Mouse (Mus musculus) spleen, adult 2 months (tissue): Measurements from ENCODE around the gene Sin3b. TPM values are rescaled to one million over a fixed set of nuclear protein-coding genes. Genes with fewer than 3 reads are reported as not detected.

ENCODE experiments used
- DNase-seq, 2 experiments: peaks; one replicate each; pipeline versions ENCODE4 v3.0.0 to v3.0.0-alpha.2; 2012 to 2021; ENCODE audit warnings: low spot score in 2 of 2, low read depth in 1 of 2
- H3K27ac ChIP-seq: fragments of 200-500 bp; 2 replicates; pipeline ENCODE4 v1.5.1; 2012; ENCODE audit warnings: low read length, inconsistent platforms; ENCODE audit not compliant: insufficient read depth
- H3K27me3 ChIP-seq: fragments of 200-500 bp; 2 replicates; pipeline ENCODE4 v1.6.1; 2012; ENCODE audit warnings: mild to moderate bottlenecking, moderate library complexity, low read length, inconsistent platforms; ENCODE audit not compliant: control insufficient read depth, insufficient read depth
- H3K36me3 ChIP-seq: fragments of 200-500 bp; 2 replicates; pipeline ENCODE4 v1.6.1; 2012; ENCODE audit warnings: mild to moderate bottlenecking, low read length, inconsistent platforms; ENCODE audit not compliant: control insufficient read depth, insufficient read depth
- H3K4me1 ChIP-seq: fragments of 200-500 bp; 2 replicates; pipeline ENCODE4 v1.6.1; 2011; ENCODE audit warnings: inconsistent platforms; ENCODE audit not compliant: control insufficient read depth, insufficient read depth, insufficient read length
- H3K4me3 ChIP-seq: fragments of 200-500 bp; 2 replicates; pipeline ENCODE4 v1.5.1; 2011; ENCODE audit warnings: mild to moderate bottlenecking, inconsistent platforms; ENCODE audit not compliant: insufficient read depth, insufficient read length; ENCODE audit errors: extremely low read depth
- CTCF ChIP-seq: fragments of 200-500 bp; IDR thresholded peaks from 2 replicates; pipeline ENCODE4 v1.5.1; 2011; ENCODE audit warnings: mild to moderate bottlenecking, inconsistent platforms; ENCODE audit not compliant: insufficient read depth, insufficient read length, insufficient replicate concordance; ENCODE audit errors: extremely low read depth
- POLR2A ChIP-seq: fragments of 200-500 bp; IDR thresholded peaks from 2 replicates; pipeline ENCODE4 v1.6.1; 2011; ENCODE audit warnings: low read depth, low read length, inconsistent platforms
- WGBS: fragments of 180-500 bp; shearing (Covaris S2); methylation state at CpG from one replicate; pipeline ENCODE4 v1.1.7; 2018; 5-methylcytosine and 5-hydroxymethylcytosine counted together
- polyA plus RNA-seq: library from polyadenylated mRNA; depleted of rRNA; stranded (reverse); fragments of >200 nt; gene quantifications from 2 replicates; pipeline ENCODE4 v1.2.3, GENCODE M21; 2012; rRNA removed

Gene Sin3b
- polyA plus RNA-seq, 1 experiment = 111 TPM

DNA sequence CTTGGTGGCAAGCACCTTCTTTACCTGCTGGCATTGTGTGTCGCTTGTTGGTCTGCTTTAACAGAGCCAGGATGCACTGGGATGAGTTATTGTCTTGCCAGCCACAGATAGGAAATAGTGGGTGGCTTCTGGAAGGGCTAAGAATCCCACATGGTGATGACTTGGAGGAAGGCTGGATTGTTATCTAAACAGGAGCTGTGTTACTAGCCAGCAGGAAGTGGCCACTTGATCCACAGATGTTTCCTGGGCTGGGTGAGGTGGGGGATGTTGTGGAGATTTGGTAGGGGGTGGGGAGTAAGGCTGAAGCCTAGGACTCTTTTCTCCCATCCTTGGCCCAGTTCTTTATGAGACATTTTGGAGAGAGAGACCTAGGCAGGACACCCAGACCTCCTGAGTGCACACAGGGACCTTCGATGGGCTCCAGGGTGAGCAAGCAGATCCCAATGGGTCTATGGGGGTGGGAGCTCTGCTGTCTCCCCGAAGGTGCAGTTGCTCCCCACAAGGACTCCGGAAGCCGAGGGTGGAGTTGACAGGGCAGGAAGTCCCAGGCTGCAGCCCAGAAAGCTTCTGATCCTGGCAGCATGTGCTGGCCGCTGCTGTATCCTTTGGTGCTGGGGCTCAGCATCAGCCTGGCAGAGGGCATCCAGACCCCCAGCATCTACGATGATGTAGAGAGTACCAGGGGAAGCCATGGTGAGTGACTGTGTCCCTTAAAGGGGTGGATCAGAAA is 38.4 kb downstream of the Sin3b start, which contains the start of gene F2rl3:
Gene F2rl3 (plus strand): TSS at position 559 of the 730 bp plus-strand sequence.
- DNase-seq = no peak
- peak within 1 kb of the TSS; percentile 41 for H3K4me3 ChIP-seq
- TF ChIP-seq CTCF (no peak), POLR2A (no peak)
- peaks cover 12% of the 10 kb centered on the region for H3K36me3 ChIP-seq
- peaks cover 7% of the 10 kb centered on the region; the same call in 1 of the 2 replicates for H3K4me1 ChIP-seq
- peak within 1 kb of the TSS; percentile 52 for H3K27ac ChIP-seq
- no peaks in the 10 kb centered on the region for H3K27me3 ChIP-seq
- WGBS = 9% methylated on average over 7 of the region's 7 CpGs

DNA sequence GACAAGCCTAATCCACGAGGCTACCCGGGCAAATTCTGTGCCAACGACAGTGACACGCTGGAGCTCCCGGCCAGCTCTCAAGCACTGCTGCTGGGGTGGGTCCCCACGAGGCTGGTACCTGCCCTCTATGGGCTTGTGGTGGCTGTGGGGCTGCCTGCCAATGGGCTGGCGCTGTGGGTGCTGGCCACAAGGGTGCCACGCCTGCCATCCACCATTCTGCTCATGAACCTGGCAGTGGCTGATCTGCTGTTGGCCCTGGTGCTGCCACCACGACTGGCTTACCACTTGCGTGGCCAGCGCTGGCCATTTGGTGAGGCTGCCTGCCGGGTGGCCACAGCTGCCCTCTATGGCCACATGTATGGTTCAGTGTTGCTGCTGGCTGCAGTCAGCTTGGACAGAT is 39.2 kb downstream of the Sin3b start:
- peak overlapping the region; percentile 41; the same call in 1 of the 2 replicates for H3K4me3 ChIP-seq
- H3K27me3 ChIP-seq = no peaks in the 10 kb centered on the region
- H3K27ac ChIP-seq = peak overlapping the region; percentile 52
- H3K36me3 ChIP-seq = peaks cover 4% of the 10 kb centered on the region
- H3K4me1 ChIP-seq = peaks cover 7% of the 10 kb centered on the region; the same call in 1 of the 2 replicates
- TF ChIP-seq POLR2A (no peak), CTCF (no peak)
- DNase-seq = no peak
- WGBS = 32% methylated on average over 12 of the region's 12 CpGs

DNA sequence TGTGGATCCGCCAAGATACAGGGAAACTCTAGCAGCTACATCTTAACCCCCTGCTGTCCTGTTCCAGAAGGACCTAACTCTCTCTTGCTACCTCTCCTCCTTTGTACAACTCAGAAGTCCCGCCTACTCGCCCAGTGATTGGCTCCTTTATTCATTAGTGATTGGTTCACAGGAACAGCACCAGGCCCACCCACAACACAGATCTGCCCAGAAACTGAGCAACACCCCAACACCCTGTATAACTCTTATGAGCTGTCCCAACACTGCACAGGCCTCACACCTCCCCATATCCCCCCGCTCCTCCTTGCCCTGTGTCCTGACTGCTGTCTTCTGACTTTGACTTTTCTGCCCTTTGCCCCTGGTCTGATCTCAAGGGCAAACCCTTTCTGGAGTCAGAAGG is 42.6 kb downstream of the Sin3b start:
- TF ChIP-seq CTCF (no peak), POLR2A (no peak)
- no peaks in the 10 kb centered on the region for H3K27me3 ChIP-seq
- peaks cover 7% of the 10 kb centered on the region; the same call in 1 of the 2 replicates for H3K4me1 ChIP-seq
- H3K36me3 ChIP-seq = no peaks in the 10 kb centered on the region
- H3K27ac ChIP-seq = no peak overlapping the region
- no peak overlapping the region for H3K4me3 ChIP-seq
- DNase-seq = no peak
- 91% methylated on average over 4 of the region's 4 CpGs for WGBS

GRCm38 (mm10) chr8:72766777-72767176 is 43.7 kb downstream of the Sin3b start:
- Histone ChIP-seq H3K36me3 (no peaks in the 10 kb centered on the region), H3K4me1 (peaks cover 4% of the 10 kb centered on the region; the same call in 1 of the 2 replicates)
- WGBS = 87% methylated on average over 7 of the region's 7 CpGs

DNA sequence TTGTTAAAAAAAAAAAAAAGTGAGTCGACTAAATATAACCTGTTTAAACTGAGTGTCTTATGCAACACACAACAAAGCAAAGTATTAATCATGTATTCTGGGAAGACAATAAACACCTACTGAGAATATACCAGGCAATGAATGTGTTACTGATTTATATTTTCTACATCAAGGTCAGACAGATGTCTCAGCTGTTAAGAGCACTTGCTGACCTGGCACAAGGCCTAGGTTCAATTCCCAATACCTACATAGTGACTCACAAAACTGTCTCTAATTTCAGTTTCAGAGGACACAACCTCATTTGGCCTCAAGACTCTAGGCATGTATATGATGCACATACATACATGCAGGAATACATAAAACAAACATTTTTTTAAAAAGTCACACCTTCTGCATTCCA is 54.7 kb downstream of the Sin3b start:
- H3K4me1 ChIP-seq = no peaks in the 10 kb centered on the region
- DNase-seq = no peak
- no peaks in the 10 kb centered on the region for H3K27me3 ChIP-seq
- H3K36me3 ChIP-seq = no peaks in the 10 kb centered on the region
- H3K4me3 ChIP-seq = no peak overlapping the region
- no peak overlapping the region for H3K27ac ChIP-seq
- TF ChIP-seq POLR2A (no peak), CTCF (no peak)
- WGBS = 88% methylated on average over 1 of the region's 1 CpGs

More at GRCm38 (mm10) chr8:72766777-72767176, 43.7 kb downstream of the Sin3b start:
- Histone ChIP-seq H3K27ac (no peak overlapping the region), H3K4me3 (no peak overlapping the region), H3K27me3 (no peaks in the 10 kb centered on the region)
- TF ChIP-seq CTCF = no peak
- no peak for TF ChIP-seq POLR2A
- no peak for DNase-seq

- TF ChIP-seq CTCF = no peak
- no peak for TF ChIP-seq POLR2A
- DNase-seq = no peak
- H3K4me1 ChIP-seq = no peaks in the 10 kb centered on the region
- no peak overlapping the region for H3K4me3 ChIP-seq
- 98% methylated on average over 4 of the region's 4 CpGs for WGBS
- H3K27ac ChIP-seq = no peak overlapping the region
- H3K27me3 ChIP-seq = no peaks in the 10 kb centered on the region
- H3K36me3 ChIP-seq = no peaks in the 10 kb centered on the region
Measured at GRCm38 (mm10) chr8:72780644-72781043, 57.6 kb downstream of the Sin3b start.

- no peak for DNase-seq
- 86% methylated on average over 2 of the region's 2 CpGs for WGBS
- H3K4me3 ChIP-seq = no peak overlapping the region
Measured at GRCm38 (mm10) chr8:72801583-72801982, 78.5 kb downstream of the Sin3b start.

More at GRCm38 (mm10) chr8:72801583-72801982, 78.5 kb downstream of the Sin3b start:
- Histone ChIP-seq H3K4me1 (no peaks in the 10 kb centered on the region), H3K27ac (no peak overlapping the region), H3K36me3 (no peaks in the 10 kb centered on the region), H3K27me3 (no peaks in the 10 kb centered on the region)
- TF ChIP-seq POLR2A (no peak), CTCF (no peak)

Other genes starting within 250 kb of the Sin3b start
- gene Cherp, start 248.1 kb upstream of the Sin3b start, polyA plus RNA-seq = 63.6 and 71.2 TPM in 2 replicates
- gene Slc35e1, start 230.7 kb upstream of the Sin3b start, polyA plus RNA-seq = 55.2 and 71.0 TPM in 2 replicates
- gene Med26, start 175.0 kb upstream of the Sin3b start, polyA plus RNA-seq = 11.2 and 16.7 TPM in 2 replicates
- 28.1 and 31.1 TPM in 2 replicates for gene Smim7, start 152.2 kb upstream of the Sin3b start, polyA plus RNA-seq
- gene Tmem38a, start 151.2 kb upstream of the Sin3b start, polyA plus RNA-seq = 5.6 and 5.9 TPM in 2 replicates
- gene Nwd1, start 76.6 kb upstream of the Sin3b start, polyA plus RNA-seq = 0.11 and 0.15 TPM in 2 replicates
- 26.8 and 35.7 TPM in 2 replicates for gene F2rl3, start 38.6 kb downstream of the Sin3b start, polyA plus RNA-seq